Mouse (Mus musculus) ES-E14 (cell line): ENCODE results near the gene Prss8.

Source experiments
- CHD2 ChIP-seq: IDR thresholded peaks from 2 replicates; pipeline ENCODE4 v1.6.1; 2014; ENCODE audit warnings: mild to moderate bottlenecking, low read depth, low read length, inconsistent platforms
- HCFC1 ChIP-seq: IDR thresholded peaks from 2 replicates; pipeline ENCODE4 v1.6.1; 2012; ENCODE audit warnings: low read length, inconsistent platforms, borderline replicate concordance; ENCODE audit not compliant: insufficient read depth
- MAFK ChIP-seq: IDR thresholded peaks from 2 replicates; pipeline ENCODE4 v1.6.1; 2014; ENCODE audit warnings: mild to moderate bottlenecking, low read depth, low read length, inconsistent platforms; ENCODE audit not compliant: insufficient read depth
- ZC3H11A ChIP-seq: IDR thresholded peaks from 2 replicates; pipeline ENCODE4 v1.6.1; 2012; ENCODE audit warnings: low read depth, mild to moderate bottlenecking, inconsistent platforms, low read length, borderline replicate concordance
- ZNF384 ChIP-seq: IDR thresholded peaks from 2 replicates; pipeline ENCODE4 v1.6.1; 2012; ENCODE audit warnings: low read depth, low read length, inconsistent platforms

- TF ChIP-seq HCFC1 (no peak), MAFK (no peak), ZNF384 (no peak), ZC3H11A (no peak), CHD2 (no peak)
Measured at GRCm38 (mm10) chr7:127934075-127934474, 4.2 kb upstream of the Prss8 start.
